Mouse (Mus musculus) frontal cortex, postnatal 36 days (tissue): ENCODE measurements at regions not wholly inside any gene's neighbourhood (a gene's known extent, or its start where the extent isn't known, plus 50 kb on each side); places are given as distances from the start of the nearest gene placed in this dataset.
"Not testable (repeated sequence)": the region's sequence is repeated elsewhere in the genome, so short reads cannot be mapped to it uniquely, and the experiment has no call there.

ENCODE experiments used
- DNase-seq, 2 experiments: peaks; one replicate each; pipeline ENCODE4 v3.0.0; 2022; ENCODE audit warnings: low spot score in 2 of 2

GRCm38 (mm10) chr10:6262029-6262428, 339.8 kb upstream of the Rgs17 start:
- DNase-seq = no peak

- DNase-seq = no peak
These were observed 343.5 kb upstream of the Rgs17 start for GRCm38 (mm10) chr10:6265662-6266061.

- DNase-seq = no peak
These were observed 369.2 kb upstream of the Rgs17 start for GRCm38 (mm10) chr10:6291388-6291787.

- DNase-seq = peak; percentile 64 to 80
These were observed 374.4 kb upstream of the Rgs17 start for GRCm38 (mm10) chr10:6296621-6297020.

GRCm38 (mm10) chr10:6297796-6298195, 375.6 kb upstream of the Rgs17 start:
- no peak for DNase-seq

- no peak for DNase-seq
These were observed 376.5 kb upstream of the Rgs17 start for GRCm38 (mm10) chr10:6298682-6299081.

GRCm38 (mm10) chr10:6301514-6301913, 379.3 kb upstream of the Rgs17 start:
- peak in 1 of 2 experiments; percentile 21 for DNase-seq

GRCm38 (mm10) chr10:6309351-6309750, 387.2 kb upstream of the Rgs17 start:
- no peak for DNase-seq

- DNase-seq = no peak
These were observed 416.7 kb upstream of the Oprm1 start for GRCm38 (mm10) chr10:6341572-6341971.

- DNase-seq = not testable (repeated sequence)
These were observed 409.1 kb upstream of the Oprm1 start for GRCm38 (mm10) chr10:6349216-6349615.

GRCm38 (mm10) chr10:6366182-6366581, 392.1 kb upstream of the Oprm1 start:
- DNase-seq = no peak

GRCm38 (mm10) chr10:6371666-6372065, 386.6 kb upstream of the Oprm1 start:
- no peak for DNase-seq

- not testable (repeated sequence) for DNase-seq
These were observed 340.8 kb upstream of the Oprm1 start for GRCm38 (mm10) chr10:6417336-6418105.

- DNase-seq = not testable (repeated sequence)
These were observed 340.1 kb upstream of the Oprm1 start for GRCm38 (mm10) chr10:6418234-6418633.

GRCm38 (mm10) chr10:6465824-6466223, 292.5 kb upstream of the Oprm1 start:
- no peak for DNase-seq

GRCm38 (mm10) chr10:6480350-6480749, 278.0 kb upstream of the Oprm1 start:
- DNase-seq = no peak

GRCm38 (mm10) chr10:6488605-6489004, 269.7 kb upstream of the Oprm1 start:
- DNase-seq = no peak

- DNase-seq = no peak
These were observed 265.6 kb upstream of the Oprm1 start for GRCm38 (mm10) chr10:6492694-6493093.

- no peak for DNase-seq
These were observed 263.2 kb upstream of the Oprm1 start for GRCm38 (mm10) chr10:6495081-6495480.

- no peak for DNase-seq
These were observed 244.0 kb upstream of the Oprm1 start for GRCm38 (mm10) chr10:6514269-6514668.

- no peak for DNase-seq
These were observed 195.8 kb upstream of the Oprm1 start for GRCm38 (mm10) chr10:6562516-6562915.

- no peak for DNase-seq
These were observed 179.7 kb upstream of the Oprm1 start for GRCm38 (mm10) chr10:6578616-6579015.

- DNase-seq = not testable (repeated sequence)
These were observed 172.5 kb upstream of the Oprm1 start for GRCm38 (mm10) chr10:6585821-6586220.

GRCm38 (mm10) chr10:6590211-6590610, 168.1 kb upstream of the Oprm1 start:
- DNase-seq = no peak
